Mouse (Mus musculus) limb, embryonic 10.5 days (tissue): ENCODE measurements around the gene Gpat2. TPM values are rescaled to one million over a fixed set of nuclear protein-coding genes. Genes with fewer than 3 reads are reported as not detected.

Experiments used
- DNase-seq: peaks from one replicate; pipeline ENCODE4 v3.0.0-alpha.2; 2017; ENCODE audit warnings: low spot score
- H3K27ac ChIP-seq: fragments of 300-500 bp; sonication (generic); 2 replicates; pipeline ENCODE4 v1.5.1; 2016; ENCODE audit warnings: mild to moderate bottlenecking
- H3K27me3 ChIP-seq: fragments of 300-500 bp; sonication (generic); 2 replicates; pipeline ENCODE4 v1.6.1; 2016; ENCODE audit warnings: low read depth, mild to moderate bottlenecking; ENCODE audit not compliant: poor library complexity, severe bottlenecking
- H3K36me3 ChIP-seq: fragments of 300-500 bp; sonication (generic); 2 replicates; pipeline ENCODE4 v1.6.1; 2016; ENCODE audit warnings: mild to moderate bottlenecking, moderate library complexity
- H3K4me1 ChIP-seq: fragments of 300-500 bp; sonication (generic); 2 replicates; pipeline ENCODE4 v1.6.1; 2016
- H3K4me3 ChIP-seq: fragments of 300-500 bp; sonication (generic); 2 replicates; pipeline ENCODE4 v1.5.1; 2016; ENCODE audit warnings: mild to moderate bottlenecking, moderate library complexity
- H3K9me3 ChIP-seq: fragments of 300-500 bp; sonication (generic); replicated peaks from 2 replicates; pipeline ENCODE4 v1.6.1; 2016; ENCODE audit warnings: mild to moderate bottlenecking
- WGBS: fragments of 180-500 bp; shearing (Covaris S2); methylation state at CpG from one replicate; pipeline ENCODE4 v1.1.7; 2016; 5-methylcytosine and 5-hydroxymethylcytosine counted together
- polyA plus RNA-seq: library from polyadenylated mRNA; unstranded; fragments of >200 nt; fragmentation: Nextera tagmentation; extraction: Ambion mirVana; gene quantifications from 2 replicates; pipeline ENCODE4 v1.2.1, GENCODE M21; 2016

Gene Gpat2
- polyA plus RNA-seq, 1 experiment from 2014 or later, result 0.10 TPM

DNA sequence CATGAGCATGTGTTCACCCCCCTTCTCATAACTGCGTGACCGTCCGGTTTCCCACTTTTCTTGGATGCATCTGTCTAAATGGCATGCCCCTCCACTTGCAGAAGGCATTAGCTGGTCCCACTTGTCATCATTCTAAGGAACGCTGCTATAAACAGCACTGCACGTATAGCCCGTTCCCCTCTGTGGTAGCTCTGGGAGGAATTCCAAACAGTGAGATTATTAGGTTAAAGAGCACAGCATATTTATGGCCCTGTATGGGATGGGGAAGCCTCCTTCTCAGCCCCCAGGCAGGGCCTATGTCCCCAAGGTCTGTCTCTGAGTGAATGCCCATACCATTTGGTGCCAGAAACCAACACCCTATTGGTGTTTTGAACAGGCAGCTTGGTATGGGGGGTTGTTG lies 13.9 kb upstream of the Gpat2 start:
- WGBS, result 86% methylated on average over 6 of the region's 6 CpGs
- H3K27ac ChIP-seq, result no peak overlapping the region

DNA sequence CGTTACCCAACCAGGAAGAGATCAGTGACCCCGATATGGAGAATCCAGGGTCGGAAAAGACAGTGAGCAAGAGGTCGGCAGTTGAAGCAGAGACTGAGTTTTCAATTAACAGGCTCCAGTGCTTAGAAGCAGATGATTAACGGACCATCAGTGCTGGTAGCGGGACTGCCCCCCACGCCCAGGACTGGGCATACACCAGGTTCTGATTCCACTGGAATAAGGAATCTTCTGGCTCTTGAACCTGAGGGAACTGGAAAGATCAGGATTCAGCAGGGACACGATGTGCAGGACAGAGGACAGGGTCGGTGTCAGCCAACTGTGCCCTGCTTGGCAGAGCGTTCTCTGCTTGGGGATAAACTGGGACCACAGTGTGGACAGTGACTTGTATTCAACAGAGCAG lies 9.2 kb upstream of the Gpat2 start:
- no peaks in the 10 kb centered on the region for H3K9me3 ChIP-seq
- peaks cover 10% of the 10 kb centered on the region; the same call in 1 of the 2 replicates for H3K4me1 ChIP-seq
- H3K36me3 ChIP-seq, result no peaks in the 10 kb centered on the region
- no peak overlapping the region for H3K27ac ChIP-seq
- H3K4me3 ChIP-seq, result no peak overlapping the region
- no peak for DNase-seq
- 75% methylated on average over 10 of the region's 10 CpGs for WGBS
- no peaks in the 10 kb centered on the region for H3K27me3 ChIP-seq

More for the DNA sequence above, 13.9 kb upstream of the Gpat2 start:
- Histone ChIP-seq H3K36me3 (no peaks in the 10 kb centered on the region), H3K4me3 (no peak overlapping the region), H3K4me1 (0 out of 2 replicates have a peak, but pooled peaks cover 3% of the 10 kb centered on the region), H3K27me3 (no peaks in the 10 kb centered on the region), H3K9me3 (no peaks in the 10 kb centered on the region)
- no peak for DNase-seq

DNA sequence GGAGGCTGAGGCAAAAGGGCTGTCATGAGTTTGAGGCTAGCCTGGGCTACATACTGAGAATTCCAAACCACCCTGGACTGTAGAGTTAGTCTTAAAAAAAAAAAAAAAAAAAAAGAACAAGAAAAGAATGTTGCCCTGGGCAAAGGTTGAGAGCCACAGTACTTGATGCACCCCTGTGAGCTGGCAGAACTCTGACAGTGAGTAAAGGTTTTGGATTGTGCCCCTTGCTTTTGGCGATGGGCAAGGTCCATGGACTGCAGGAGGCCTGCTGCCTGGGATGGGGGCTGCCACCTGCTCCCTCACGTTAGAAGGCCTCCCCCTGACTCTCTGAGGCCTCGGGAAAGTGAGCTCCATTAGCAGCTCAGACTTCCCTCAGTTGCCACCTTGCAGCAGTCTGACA lies 8.3 kb upstream of the Gpat2 start:
- Histone ChIP-seq H3K36me3 (no peaks in the 10 kb centered on the region), H3K4me3 (no peak overlapping the region), H3K27ac (no peak overlapping the region), H3K27me3 (no peaks in the 10 kb centered on the region), H3K4me1 (peaks cover 10% of the 10 kb centered on the region; the same call in 1 of the 2 replicates), H3K9me3 (no peaks in the 10 kb centered on the region)
- DNase-seq, result no peak
- WGBS, result 65% methylated on average over 3 of the region's 3 CpGs

DNA sequence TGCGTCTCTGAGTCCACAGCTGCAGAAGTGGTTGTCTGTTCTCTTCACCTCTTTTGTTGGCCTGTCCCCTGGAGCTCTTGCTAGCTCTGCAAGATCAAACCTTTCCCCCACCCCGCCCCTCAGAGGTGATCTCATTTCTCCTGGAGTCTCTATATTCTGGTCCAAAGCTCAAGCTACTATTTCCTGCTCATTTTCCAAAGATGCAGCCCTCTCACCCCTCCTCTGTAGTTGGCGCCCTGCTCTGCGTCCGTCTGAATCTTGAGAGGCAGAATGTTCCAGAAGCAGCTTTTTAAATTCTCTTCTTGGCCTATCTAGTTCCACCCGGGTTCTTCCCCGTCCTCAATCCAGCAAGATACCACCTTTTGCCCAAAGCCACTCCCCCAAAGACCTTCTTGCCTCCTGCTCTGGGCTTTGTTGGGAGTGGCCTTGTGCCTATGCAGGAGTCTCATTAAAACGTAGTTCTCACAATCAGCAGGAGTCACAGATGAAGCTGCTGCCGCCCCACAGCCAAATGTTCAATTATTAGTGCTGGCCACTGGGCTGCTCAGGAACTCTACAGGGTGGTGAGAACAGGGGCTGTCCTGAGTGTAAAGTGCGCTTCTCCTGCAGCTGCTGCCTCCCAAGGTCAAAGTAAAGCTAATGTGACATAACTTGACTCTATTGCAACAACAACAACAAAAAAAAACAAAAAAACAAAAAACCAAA lies 6.6 kb upstream of the Gpat2 start:
- H3K27me3 ChIP-seq, result no peaks in the 10 kb centered on the region
- H3K36me3 ChIP-seq, result no peaks in the 10 kb centered on the region
- 69% methylated on average over 10 of the region's 10 CpGs for WGBS
- no peak for DNase-seq
- H3K4me1 ChIP-seq, result peaks cover 10% of the 10 kb centered on the region; the same call in 1 of the 2 replicates
- H3K9me3 ChIP-seq, result no peaks in the 10 kb centered on the region
- no peak overlapping the region for H3K27ac ChIP-seq
- no peak overlapping the region for H3K4me3 ChIP-seq

DNA sequence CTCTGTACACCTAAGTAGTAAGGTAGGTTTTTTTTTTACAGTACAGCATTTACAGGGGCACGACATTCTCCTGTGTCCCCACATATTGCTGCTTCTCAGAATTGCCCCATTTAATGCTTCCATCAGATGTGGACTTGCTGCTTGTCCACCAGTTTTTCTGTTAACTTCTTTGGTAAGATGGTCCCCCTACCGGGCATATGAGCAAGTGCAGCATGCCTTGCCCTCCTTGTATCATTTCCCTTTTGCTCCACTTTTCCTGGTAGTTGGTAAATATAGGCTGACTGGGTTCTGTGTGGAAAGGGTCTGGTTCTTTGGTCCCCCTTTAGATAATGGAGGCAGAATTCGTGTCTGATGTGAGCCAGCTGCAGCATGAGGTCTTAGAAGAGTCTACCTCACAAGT lies 5.2 kb downstream of the Gpat2 start:
- H3K27ac ChIP-seq, result no peak overlapping the region
- 25% methylated on average over 3 of the region's 3 CpGs for WGBS
- no peak overlapping the region for H3K4me3 ChIP-seq
- no peaks in the 10 kb centered on the region for H3K27me3 ChIP-seq
- no peaks in the 10 kb centered on the region for H3K4me1 ChIP-seq
- DNase-seq, result no peak
- no peaks in the 10 kb centered on the region for H3K9me3 ChIP-seq
- peaks cover 12% of the 10 kb centered on the region for H3K36me3 ChIP-seq

DNA sequence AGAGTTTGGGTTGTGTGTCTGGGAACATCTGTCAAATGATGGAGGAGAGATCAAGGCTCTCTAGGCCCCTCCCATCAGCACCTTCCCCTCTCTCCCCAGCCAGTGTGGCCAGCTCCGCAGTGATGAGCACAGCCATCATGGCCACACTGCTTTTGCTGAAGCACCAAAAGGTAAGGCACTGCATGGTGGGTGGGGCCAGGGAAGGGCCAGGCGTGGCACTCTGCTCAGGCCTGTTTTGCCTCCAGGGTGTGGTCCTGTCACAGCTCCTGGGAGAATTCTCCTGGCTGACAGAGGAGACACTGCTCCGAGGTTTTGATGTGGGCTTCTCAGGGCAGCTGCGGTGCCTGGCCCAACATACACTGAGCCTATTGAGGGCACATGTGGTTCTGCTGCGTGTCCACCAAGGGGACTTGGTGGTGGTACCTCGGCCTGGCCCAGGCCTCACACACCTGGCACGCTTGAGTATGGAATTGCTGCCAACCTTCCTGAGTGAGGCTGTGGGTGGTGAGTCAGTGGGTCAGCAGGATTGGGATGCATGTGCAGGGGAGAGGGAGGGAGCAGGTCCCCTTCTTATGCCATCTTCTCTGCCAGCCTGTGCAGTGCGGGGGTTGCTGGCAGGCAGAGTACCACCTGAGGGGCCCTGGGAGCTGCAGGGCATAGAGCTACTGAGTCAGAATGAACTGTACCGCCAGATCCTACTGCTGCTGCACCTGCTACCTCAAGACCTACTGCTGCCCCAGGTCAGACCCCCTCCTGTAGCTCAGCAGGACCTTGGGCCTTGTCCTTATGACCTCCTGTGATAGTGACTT lies 8.7 kb downstream of the Gpat2 start:
- no peaks in the 10 kb centered on the region for H3K4me1 ChIP-seq
- no peaks in the 10 kb centered on the region for H3K9me3 ChIP-seq
- no peak for DNase-seq
- 69% methylated on average over 9 of the region's 9 CpGs for WGBS
- H3K4me3 ChIP-seq, result no peak overlapping the region
- H3K36me3 ChIP-seq, result peaks cover 40% of the 10 kb centered on the region
- no peak overlapping the region for H3K27ac ChIP-seq
- H3K27me3 ChIP-seq, result no peaks in the 10 kb centered on the region

DNA sequence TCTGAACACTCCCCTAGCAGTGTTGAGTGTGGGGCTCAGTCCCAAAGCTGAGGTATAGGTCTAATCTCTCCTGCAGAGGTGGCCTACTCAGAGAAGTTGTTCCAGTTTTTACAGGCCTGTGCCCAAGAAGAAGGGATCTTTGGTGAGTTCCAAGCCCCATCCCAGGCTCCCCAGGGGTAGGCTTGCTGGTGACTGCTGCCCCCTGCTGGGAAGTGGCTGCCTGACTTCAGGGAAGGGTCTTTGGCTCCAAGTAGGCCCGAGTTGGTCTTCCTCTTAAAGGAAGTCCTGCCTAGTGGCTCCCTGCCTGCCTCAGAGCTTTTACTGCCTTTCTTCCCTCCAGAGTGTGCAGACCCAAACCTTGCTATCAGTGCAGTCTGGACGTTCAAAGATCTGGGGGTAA lies 10.1 kb downstream of the Gpat2 start:
- Histone ChIP-seq H3K27ac (no peak overlapping the region), H3K4me1 (no peaks in the 10 kb centered on the region), H3K36me3 (peaks cover 47% of the 10 kb centered on the region), H3K9me3 (no peaks in the 10 kb centered on the region), H3K27me3 (no peaks in the 10 kb centered on the region), H3K4me3 (no peak overlapping the region)
- peak; percentile 67 for DNase-seq
- WGBS, result 40% methylated on average over 2 of the region's 2 CpGs

DNA sequence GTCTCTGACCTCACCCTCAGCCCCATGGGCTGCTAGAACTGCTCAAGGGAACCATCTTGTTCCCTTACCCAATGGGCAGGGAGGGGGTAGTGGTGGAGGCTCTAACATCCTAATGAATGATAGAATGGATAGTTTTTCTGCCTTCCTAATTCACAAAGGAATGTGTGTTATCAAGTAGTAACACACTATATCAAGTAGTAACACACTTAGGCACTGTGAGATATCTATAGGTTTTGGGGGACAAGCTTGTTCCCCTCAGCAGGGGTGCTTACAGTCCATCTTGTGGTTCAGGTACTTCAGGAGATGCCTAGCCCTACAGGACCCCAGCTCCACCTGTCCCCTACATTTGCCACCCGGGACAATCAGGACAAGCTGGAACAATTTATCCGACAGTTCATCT lies 10.6 kb downstream of the Gpat2 start:
- Histone ChIP-seq H3K27ac (no peak overlapping the region), H3K36me3 (peaks cover 50% of the 10 kb centered on the region), H3K4me1 (no peaks in the 10 kb centered on the region), H3K4me3 (no peak overlapping the region), H3K9me3 (no peaks in the 10 kb centered on the region), H3K27me3 (no peaks in the 10 kb centered on the region)
- WGBS, result 91% methylated on average over 2 of the region's 2 CpGs
- DNase-seq, result no peak

DNA sequence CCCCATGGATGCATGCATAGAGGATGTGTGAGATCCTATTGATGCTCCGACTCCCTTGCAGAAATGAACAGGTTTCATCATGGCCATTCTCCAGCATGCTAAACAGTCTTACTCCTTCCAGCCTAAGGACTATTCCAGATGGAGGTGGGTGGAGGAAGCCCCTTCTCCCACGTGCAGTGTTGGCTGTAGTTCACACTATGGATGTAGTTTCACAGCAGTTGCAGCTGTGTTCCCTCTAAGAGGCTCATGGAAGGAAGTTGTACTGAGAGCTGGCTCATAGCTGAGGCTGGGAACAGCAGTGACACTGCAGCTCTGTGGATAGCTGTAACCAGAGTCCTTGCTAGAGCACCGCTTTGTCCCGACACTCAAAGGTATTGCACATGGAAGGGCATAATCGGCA lies 12.7 kb downstream of the Gpat2 start:
- 88% methylated on average over 5 of the region's 5 CpGs for WGBS
- Histone ChIP-seq H3K9me3 (no peaks in the 10 kb centered on the region), H3K36me3 (peaks cover 51% of the 10 kb centered on the region), H3K27me3 (no peaks in the 10 kb centered on the region), H3K4me3 (no peak overlapping the region), H3K4me1 (no peaks in the 10 kb centered on the region), H3K27ac (no peak overlapping the region)
- DNase-seq, result no peak

DNA sequence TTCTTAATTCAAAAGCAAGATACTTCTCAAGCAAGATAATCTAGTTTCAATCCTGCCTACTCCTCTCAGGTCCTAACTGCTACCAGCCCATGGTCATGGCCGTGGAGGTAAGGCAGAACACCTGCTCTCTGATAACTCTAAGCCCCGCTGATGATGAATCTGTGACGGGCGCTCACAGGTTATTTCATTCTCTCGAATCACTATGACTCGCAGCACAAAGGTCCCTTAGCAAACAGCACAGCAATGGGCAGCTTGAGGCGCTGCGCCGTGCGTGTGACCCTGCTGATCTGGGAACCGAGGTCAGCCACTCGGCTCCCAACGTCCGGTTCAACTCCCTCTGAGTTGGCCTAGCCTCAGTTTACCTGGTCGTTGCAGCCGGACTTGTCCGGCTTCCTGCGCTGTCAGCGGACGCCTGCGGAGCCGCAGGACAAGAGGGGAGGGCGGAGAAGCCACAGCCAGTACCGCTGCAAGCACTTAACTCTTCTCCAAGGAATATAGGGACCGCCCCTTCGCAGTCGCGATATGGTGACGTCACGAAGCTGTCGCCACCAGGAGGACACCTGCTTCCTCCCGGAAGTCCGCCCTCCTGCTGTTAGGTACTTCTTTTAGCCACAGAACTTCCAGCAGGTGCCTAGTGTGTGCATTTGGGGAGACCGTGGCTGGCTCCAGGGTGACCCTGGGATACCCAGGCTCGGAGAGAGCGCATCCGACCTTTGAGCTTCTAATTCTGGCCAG lies 19.2 kb downstream of the Gpat2 start, which contains the start of gene Fahd2a:
Fahd2a (minus strand) TSS at position 511 of the 735 bp plus-strand sequence.
- Histone ChIP-seq H3K27ac (peak within 1 kb of the TSS; percentile 73), H3K4me1 (peaks cover 14% of the 10 kb centered on the region), H3K36me3 (0 out of 2 replicates have a peak, but pooled peaks cover 10% of the 10 kb centered on the region), H3K27me3 (peaks cover 7% of the 10 kb centered on the region; the same call in 1 of the 2 replicates), H3K4me3 (peak within 1 kb of the TSS; percentile 75), H3K9me3 (no peaks in the 10 kb centered on the region)
- peak; percentile 91 for DNase-seq
- WGBS, result 5% methylated on average over 37 of the region's 37 CpGs

DNA sequence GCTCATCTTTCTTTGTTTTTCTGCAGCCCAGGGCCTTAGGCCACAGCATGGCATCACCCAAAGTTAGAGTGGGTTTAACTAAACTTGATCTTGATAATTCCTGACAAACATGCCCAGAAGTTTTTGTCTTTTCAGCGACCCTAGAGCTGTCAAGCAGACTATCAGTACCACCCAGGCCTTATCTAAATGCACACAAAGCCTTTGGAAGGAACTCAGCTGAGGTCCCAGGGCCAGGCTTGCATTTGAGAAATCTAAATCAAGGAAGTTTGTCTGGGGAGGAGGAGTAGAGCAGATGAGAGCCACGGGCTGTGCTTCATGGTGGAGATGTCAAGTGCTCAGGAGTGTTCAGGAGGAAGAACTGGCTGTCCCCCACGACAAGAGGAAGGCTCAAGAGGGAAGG lies 21.8 kb downstream of the Gpat2 start:
- no peak for DNase-seq
- H3K27ac ChIP-seq, result no peak overlapping the region
- no peaks in the 10 kb centered on the region for H3K36me3 ChIP-seq
- H3K4me1 ChIP-seq, result peaks cover 22% of the 10 kb centered on the region
- peaks cover 21% of the 10 kb centered on the region; the same call in 1 of the 2 replicates for H3K27me3 ChIP-seq
- 59% methylated on average over 3 of the region's 3 CpGs for WGBS
- H3K4me3 ChIP-seq, result no peak overlapping the region
- no peaks in the 10 kb centered on the region for H3K9me3 ChIP-seq

DNA sequence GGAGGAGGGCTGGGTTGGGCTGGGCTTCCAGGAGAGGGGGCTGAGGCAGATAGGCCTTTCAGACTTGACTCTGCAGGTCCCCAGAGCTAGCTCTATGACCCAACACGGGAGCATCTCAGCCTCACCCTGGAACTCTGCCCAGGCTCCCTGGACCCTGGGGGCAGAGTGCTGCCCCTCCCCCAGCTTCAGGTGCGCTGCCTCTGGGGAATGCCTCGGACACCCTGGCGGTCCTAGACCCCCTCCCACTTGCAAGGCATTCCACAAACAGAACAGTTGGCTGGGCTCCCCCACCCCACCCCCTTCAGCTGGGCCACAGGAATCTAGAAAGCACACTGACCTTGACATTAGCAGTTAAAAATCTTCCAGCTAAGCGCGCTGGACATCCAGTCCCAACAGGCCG lies 24.7 kb downstream of the Gpat2 start:
- no peaks in the 10 kb centered on the region for H3K9me3 ChIP-seq
- H3K27me3 ChIP-seq, result peaks cover 42% of the 10 kb centered on the region
- H3K4me1 ChIP-seq, result peaks cover 10% of the 10 kb centered on the region
- DNase-seq, result no peak
- WGBS, result 51% methylated on average over 7 of the region's 7 CpGs
- no peak overlapping the region for H3K27ac ChIP-seq
- H3K4me3 ChIP-seq, result no peak overlapping the region
- H3K36me3 ChIP-seq, result no peaks in the 10 kb centered on the region

DNA sequence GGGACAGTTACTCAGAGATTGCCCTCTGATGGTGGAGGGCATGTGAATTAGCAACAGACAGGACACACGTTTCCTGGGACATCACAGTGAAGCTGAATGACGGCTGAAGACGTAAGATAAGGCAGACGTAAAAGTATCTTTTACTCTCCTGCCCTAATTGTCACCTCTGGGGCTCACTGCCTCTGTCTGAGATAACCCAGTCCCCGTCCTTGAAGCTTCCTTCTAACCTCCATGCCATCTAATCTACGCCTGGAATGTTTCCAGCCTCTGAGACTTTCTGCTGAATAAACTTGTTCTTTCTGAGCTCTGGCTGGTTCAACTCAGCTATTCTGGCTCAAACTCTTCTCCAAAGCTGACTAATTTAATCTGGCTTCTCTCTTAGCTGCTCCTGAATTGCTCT lies 26.7 kb downstream of the Gpat2 start:
- H3K4me1 ChIP-seq, result peaks cover 8% of the 10 kb centered on the region
- DNase-seq, result no peak
- H3K9me3 ChIP-seq, result no peaks in the 10 kb centered on the region
- H3K4me3 ChIP-seq, result no peak overlapping the region
- no peaks in the 10 kb centered on the region for H3K36me3 ChIP-seq
- WGBS, result 34% methylated on average over 6 of the region's 6 CpGs
- no peak overlapping the region for H3K27ac ChIP-seq
- H3K27me3 ChIP-seq, result peaks cover 42% of the 10 kb centered on the region
